Mouse (Mus musculus) midbrain, embryonic 14.5 days (tissue): ENCODE measurements around the gene Dhx29. TPM values are rescaled to one million over a fixed set of nuclear protein-coding genes. Genes with fewer than 3 reads are reported as not detected.
A peak's percentile ranks its signal among the peaks of the same experiment; 100 is the strongest.

Source experiments
- ATAC-seq: fragments of 200-750 bp; cut with Nextera tagmentation; 2 replicates; pipeline ENCODE4 v1.8.0; 2017; ENCODE audit warnings: moderate number of reproducible peaks, moderate library complexity; ENCODE audit not compliant: low FRiP score, low TSS enrichment
- DNase-seq: peaks from one replicate; pipeline ENCODE4 v3.0.0-alpha.2; 2015
- H3K27ac ChIP-seq: fragments of 300-500 bp; sonication (generic); replicated peaks from 2 replicates; pipeline ENCODE4 v1.5.1; 2014; ENCODE audit warnings: mild to moderate bottlenecking, low read depth, low read length, moderate library complexity
- H3K27me3 ChIP-seq: fragments of 300-500 bp; sonication (generic); 2 replicates; pipeline ENCODE4 v1.6.1; 2014; ENCODE audit warnings: low read length, control low read depth, mixed read lengths; ENCODE audit not compliant: control insufficient read depth, insufficient read depth
- H3K36me3 ChIP-seq: fragments of 300-500 bp; sonication (generic); 2 replicates; pipeline ENCODE4 v1.6.1; 2014; ENCODE audit warnings: low read length, control low read depth; ENCODE audit not compliant: control insufficient read depth, insufficient read depth
- H3K4me1 ChIP-seq: fragments of 300-500 bp; sonication (generic); 2 replicates; pipeline ENCODE4 v1.6.1; 2014; ENCODE audit warnings: mild to moderate bottlenecking, antibody characterized with exemption, low read length, control low read depth; ENCODE audit not compliant: control insufficient read depth, insufficient read depth
- H3K4me2 ChIP-seq: fragments of 300-500 bp; sonication (generic); 2 replicates; pipeline ENCODE4 v1.6.1; 2014; ENCODE audit warnings: mild to moderate bottlenecking, low read length, moderate library complexity
- H3K4me3 ChIP-seq: fragments of 300-500 bp; sonication (generic); replicated peaks from 2 replicates; pipeline ENCODE4 v1.5.1; 2014; ENCODE audit warnings: low read depth, low read length
- H3K9ac ChIP-seq: fragments of 300-500 bp; sonication (generic); replicated peaks from 2 replicates; pipeline ENCODE4 v1.6.1; 2014; ENCODE audit warnings: mild to moderate bottlenecking, low read length, moderate library complexity
- H3K9me3 ChIP-seq: fragments of 300-500 bp; sonication (generic); 2 replicates; pipeline ENCODE4 v1.6.1; 2016; ENCODE audit warnings: low read length, control low read depth, mixed read lengths; ENCODE audit not compliant: control insufficient read depth
- WGBS: fragments of 180-500 bp; shearing (Covaris S2); extraction: QIAGEN DNeasy Blood & Tissue Kit; methylation state at CpG from one replicate; pipeline ENCODE4 v1.1.7; 2014; 5-methylcytosine and 5-hydroxymethylcytosine counted together
- polyA plus RNA-seq: library from polyadenylated mRNA; unstranded; fragments of >200 nt; fragmentation: Nextera tagmentation; extraction: Ambion mirVana; gene quantifications from 2 replicates; pipeline ENCODE4 v1.2.1, GENCODE M21; 2014

Gene Dhx29
- polyA plus RNA-seq, 1 experiment from 2014 or later: 30.9 TPM

GRCm38 (mm10) chr13:112925976-112926375 is 1.3 kb upstream of the Dhx29 start:
- Histone ChIP-seq H3K9ac (peak overlapping the region; percentile 76; the same call in 1 of the 2 replicates), H3K27me3 (no peaks in the 10 kb centered on the region), H3K9me3 (no peaks in the 10 kb centered on the region), H3K27ac (no peak overlapping the region), H3K4me1 (peaks cover 17% of the 10 kb centered on the region), H3K4me3 (peak overlapping the region; percentile 77), H3K4me2 (peak overlapping the region; percentile 65), H3K36me3 (peaks cover 14% of the 10 kb centered on the region)
- no peak for DNase-seq
- WGBS: 79% methylated on average over 4 of the region's 4 CpGs
- no peak for ATAC-seq

GRCm38 (mm10) chr13:112926796-112927195 is 458 bp upstream of the Dhx29 start:
- DNase-seq: peak; percentile 56
- peak overlapping the region; percentile 77 for H3K4me3 ChIP-seq
- peak overlapping the region; percentile 74 for H3K27ac ChIP-seq
- ATAC-seq: peak; percentile 1; the same call in 1 of the 2 replicates
- H3K27me3 ChIP-seq: no peaks in the 10 kb centered on the region
- peak overlapping the region; percentile 65 for H3K4me2 ChIP-seq
- no peaks in the 10 kb centered on the region for H3K9me3 ChIP-seq
- peak overlapping the region; percentile 76 for H3K9ac ChIP-seq
- under 1% methylated on average over 19 of the region's 19 CpGs for WGBS
- peaks cover 14% of the 10 kb centered on the region for H3K36me3 ChIP-seq
- H3K4me1 ChIP-seq: peaks cover 17% of the 10 kb centered on the region

GRCm38 (mm10) chr13:112928038-112928668 is 899 bp downstream of the Dhx29 start:
- ATAC-seq: no peak
- H3K4me3 ChIP-seq: peak overlapping the region; percentile 77
- H3K27ac ChIP-seq: peak overlapping the region; percentile 74
- peak overlapping the region; percentile 76 for H3K9ac ChIP-seq
- H3K4me1 ChIP-seq: peaks cover 17% of the 10 kb centered on the region
- no peaks in the 10 kb centered on the region for H3K9me3 ChIP-seq
- 9% methylated on average over 8 of the region's 8 CpGs for WGBS
- H3K36me3 ChIP-seq: peaks cover 22% of the 10 kb centered on the region
- peak; percentile 28 for DNase-seq
- H3K27me3 ChIP-seq: no peaks in the 10 kb centered on the region
- peak overlapping the region; percentile 74 for H3K4me2 ChIP-seq

GRCm38 (mm10) chr13:112938130-112938529 is 10.9 kb downstream of the Dhx29 start:
- Histone ChIP-seq H3K27ac (no peak overlapping the region), H3K4me3 (no peak overlapping the region)
- WGBS: 95% methylated on average over 8 of the region's 8 CpGs

GRCm38 (mm10) chr13:112941879-112942330 is 14.7 kb downstream of the Dhx29 start:
- no peak for ATAC-seq
- no peak overlapping the region for H3K27ac ChIP-seq
- no peak overlapping the region for H3K4me3 ChIP-seq
- no peak for DNase-seq
- peaks cover 93% of the 10 kb centered on the region for H3K36me3 ChIP-seq
- H3K4me2 ChIP-seq: no peak overlapping the region
- H3K9ac ChIP-seq: no peak overlapping the region
- WGBS: 87% methylated on average over 15 of the region's 15 CpGs
- no peaks in the 10 kb centered on the region for H3K9me3 ChIP-seq
- H3K4me1 ChIP-seq: no peaks in the 10 kb centered on the region
- no peaks in the 10 kb centered on the region for H3K27me3 ChIP-seq

More at GRCm38 (mm10) chr13:112938130-112938529, 10.9 kb downstream of the Dhx29 start:
- Histone ChIP-seq H3K4me1 (no peaks in the 10 kb centered on the region), H3K4me2 (no peak overlapping the region), H3K27me3 (no peaks in the 10 kb centered on the region), H3K9me3 (no peaks in the 10 kb centered on the region), H3K9ac (no peak overlapping the region), H3K36me3 (peaks cover 84% of the 10 kb centered on the region)
- DNase-seq (no peak), ATAC-seq (no peak)

GRCm38 (mm10) chr13:112945312-112945711 is 18.1 kb downstream of the Dhx29 start:
- no peak for ATAC-seq
- DNase-seq: no peak
- Histone ChIP-seq H3K27me3 (no peaks in the 10 kb centered on the region), H3K36me3 (peaks cover 93% of the 10 kb centered on the region), H3K4me1 (no peaks in the 10 kb centered on the region), H3K9me3 (no peaks in the 10 kb centered on the region), H3K4me3 (no peak overlapping the region), H3K9ac (no peak overlapping the region), H3K27ac (no peak overlapping the region), H3K4me2 (no peak overlapping the region)
- WGBS: 95% methylated on average over 9 of the region's 9 CpGs

GRCm38 (mm10) chr13:112945900-112946299 is 18.6 kb downstream of the Dhx29 start:
- DNase-seq: no peak
- 93% methylated on average over 6 of the region's 6 CpGs for WGBS

GRCm38 (mm10) chr13:112954067-112954466 is 26.8 kb downstream of the Dhx29 start:
- ATAC-seq: no peak
- Histone ChIP-seq H3K27ac (no peak overlapping the region), H3K36me3 (peaks cover 92% of the 10 kb centered on the region), H3K9me3 (no peaks in the 10 kb centered on the region), H3K9ac (no peak overlapping the region), H3K4me3 (no peak overlapping the region), H3K27me3 (no peaks in the 10 kb centered on the region), H3K4me1 (no peaks in the 10 kb centered on the region), H3K4me2 (no peak overlapping the region)
- no peak for DNase-seq
- WGBS: 94% methylated on average over 8 of the region's 8 CpGs

More at GRCm38 (mm10) chr13:112945900-112946299, 18.6 kb downstream of the Dhx29 start:
- no peak for ATAC-seq
- Histone ChIP-seq H3K4me2 (no peak overlapping the region), H3K4me3 (no peak overlapping the region), H3K9me3 (no peaks in the 10 kb centered on the region), H3K4me1 (no peaks in the 10 kb centered on the region), H3K27me3 (no peaks in the 10 kb centered on the region), H3K27ac (no peak overlapping the region), H3K9ac (no peak overlapping the region), H3K36me3 (peaks cover 94% of the 10 kb centered on the region)

GRCm38 (mm10) chr13:112963081-112963480 is 35.8 kb downstream of the Dhx29 start:
- H3K27me3 ChIP-seq: no peaks in the 10 kb centered on the region
- H3K9me3 ChIP-seq: no peaks in the 10 kb centered on the region
- H3K9ac ChIP-seq: no peak overlapping the region
- no peak overlapping the region for H3K4me2 ChIP-seq
- no peak overlapping the region for H3K4me3 ChIP-seq
- WGBS: 83% methylated on average over 5 of the region's 5 CpGs
- H3K36me3 ChIP-seq: peaks cover 87% of the 10 kb centered on the region
- no peak for DNase-seq
- H3K4me1 ChIP-seq: no peaks in the 10 kb centered on the region
- no peak overlapping the region for H3K27ac ChIP-seq
- ATAC-seq: no peak
